Mouse (Mus musculus) adrenal gland, postnatal 25 days (tissue): ENCODE data around the gene Rcor2. TPM values are rescaled to one million over a fixed set of nuclear protein-coding genes. Genes with fewer than 3 reads are reported as not detected.

Experiments used
- DNase-seq: peaks from one replicate; pipeline ENCODE4 v3.0.0; 2021; ENCODE audit warnings: mixed read lengths
- long read RNA-seq: library from polyadenylated mRNA; stranded (forward); transcript quantifications from one replicate; pipeline ENCODE4 v2.0.0, GENCODE M21; 2021
- total RNA-seq: library from RNA; stranded (reverse); gene quantifications from 2 replicates; pipeline ENCODE4 v1.2.3, GENCODE M21; 2021

Gene Rcor2
- 5.6 and 6.0 TPM in 2 replicates for total RNA-seq
- long read RNA-seq, partial matches to known transcripts = 2 of 7 reads
- long read RNA-seq, other reads (novel, unspliced or antisense) = 2 of 7 reads

DNA sequence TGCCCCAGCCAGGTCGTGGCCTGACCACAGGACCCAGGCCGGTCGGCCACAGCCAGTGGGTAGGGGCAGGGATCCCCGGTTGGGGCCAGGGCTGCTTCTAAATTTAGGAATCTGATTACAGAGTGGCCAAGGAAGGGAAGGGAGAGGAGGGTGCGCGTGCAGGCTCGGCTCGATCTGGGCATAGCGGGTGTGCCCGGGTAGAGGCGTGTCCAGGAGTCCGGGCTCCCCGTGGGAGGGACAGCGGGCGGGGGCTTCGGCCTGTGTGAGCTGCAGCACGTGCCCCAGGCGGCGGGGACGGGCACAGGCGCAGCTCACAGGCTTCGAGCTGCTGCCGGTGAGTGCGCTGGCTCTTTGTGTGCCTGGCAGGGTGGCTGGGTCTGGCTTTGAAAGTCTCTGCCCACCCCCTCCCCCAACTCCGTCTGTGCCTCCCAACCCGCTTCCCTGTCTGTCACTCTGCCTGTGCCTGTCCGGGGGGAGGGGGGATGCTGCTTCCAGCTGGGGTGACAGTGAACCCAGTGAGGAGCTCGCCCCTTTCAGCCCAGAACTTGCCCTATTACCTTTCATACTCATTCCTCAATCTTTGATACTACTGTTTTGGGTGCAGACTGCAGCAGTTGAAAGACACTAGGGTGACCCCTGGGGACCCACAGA lies at the start of gene Rcor2:
Gene Rcor2, plus strand, starts transcription at position 235 of the 651 bp plus-strand sequence.
- peak; percentile 79 for DNase-seq

- no peak for DNase-seq
These were observed 49.2 kb upstream of the Rcor2 start for GRCm38 (mm10) chr19:7217926-7218267.

- no peak for DNase-seq
These were observed 48.4 kb upstream of the Rcor2 start for GRCm38 (mm10) chr19:7218753-7219152.

GRCm38 (mm10) chr19:7222196-7222595 lies 44.9 kb upstream of the Rcor2 start:
- DNase-seq = no peak

DNA sequence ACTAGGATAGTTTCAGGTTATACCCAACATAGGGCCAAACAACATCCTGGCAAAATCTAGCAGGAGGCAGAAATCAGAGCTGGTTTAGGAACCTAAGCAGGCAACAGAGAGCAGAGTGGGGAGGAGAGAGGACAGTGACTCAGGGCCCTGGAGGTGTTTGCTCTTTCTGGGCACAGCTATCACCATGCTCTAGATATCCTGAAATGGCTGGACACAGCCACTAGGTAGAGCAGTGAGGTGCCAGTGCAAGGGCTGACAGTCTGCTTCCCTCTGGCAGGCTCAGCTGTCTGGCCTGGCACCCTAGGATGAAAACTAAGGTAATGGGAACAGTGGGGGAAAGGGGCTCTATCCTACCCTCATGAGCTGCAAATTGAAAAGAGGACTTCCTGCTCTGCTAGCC lies 43.6 kb upstream of the Rcor2 start:
- DNase-seq = no peak

GRCm38 (mm10) chr19:7224253-7224652 lies 42.9 kb upstream of the Rcor2 start:
- no peak for DNase-seq

DNA sequence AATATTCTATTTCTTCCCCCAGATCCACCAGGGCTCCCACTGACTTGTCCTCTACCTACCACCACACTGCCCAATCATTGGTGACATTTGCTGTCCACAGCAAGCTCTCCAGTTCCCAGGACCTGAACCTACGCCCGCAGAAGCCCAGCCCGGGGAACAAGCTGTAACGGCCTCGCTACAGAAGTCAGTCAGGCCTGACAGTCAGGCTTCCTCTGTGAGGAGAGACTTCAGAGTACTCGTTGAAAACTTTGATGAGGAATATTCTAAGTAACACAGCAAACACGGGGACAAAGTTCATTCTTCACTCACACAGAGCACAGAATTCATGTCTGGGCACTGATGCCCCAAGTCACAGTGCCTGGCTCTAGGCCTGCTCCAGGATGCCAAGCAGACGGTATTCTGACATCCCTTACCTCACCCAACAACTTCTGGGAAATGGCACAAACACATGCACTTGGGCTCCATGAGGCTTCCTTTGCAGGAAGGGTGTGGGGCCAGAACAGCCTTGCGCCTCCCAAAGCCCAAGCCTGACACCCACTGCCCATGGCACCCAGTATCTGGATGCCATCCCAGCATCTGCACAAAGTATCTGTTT lies 41.9 kb upstream of the Rcor2 start:
- no peak for DNase-seq

GRCm38 (mm10) chr19:7226511-7226914 lies 40.6 kb upstream of the Rcor2 start:
- no peak for DNase-seq

GRCm38 (mm10) chr19:7234537-7235221 lies 32.4 kb upstream of the Rcor2 start:
- DNase-seq = peak; percentile 75

DNA sequence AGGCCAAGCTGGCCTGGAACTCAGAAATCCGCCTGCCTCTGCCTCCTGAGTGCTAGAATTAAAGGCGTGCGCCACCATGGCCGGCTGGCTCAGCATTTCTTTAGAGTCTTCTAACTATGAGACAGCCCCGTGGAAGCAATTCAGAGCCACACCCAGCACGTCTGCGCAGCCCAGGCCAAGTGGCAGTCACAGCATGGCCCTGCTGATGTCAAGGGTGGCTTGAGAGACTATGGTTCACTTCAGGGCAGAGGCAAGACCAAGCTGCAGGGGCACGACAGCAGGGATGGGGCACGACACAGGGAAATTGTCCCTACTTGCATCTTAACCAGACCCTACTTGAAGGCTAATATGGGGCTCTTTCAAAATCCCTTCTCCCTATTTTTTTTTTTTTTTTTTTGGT lies 31.7 kb upstream of the Rcor2 start:
- no peak for DNase-seq

DNA sequence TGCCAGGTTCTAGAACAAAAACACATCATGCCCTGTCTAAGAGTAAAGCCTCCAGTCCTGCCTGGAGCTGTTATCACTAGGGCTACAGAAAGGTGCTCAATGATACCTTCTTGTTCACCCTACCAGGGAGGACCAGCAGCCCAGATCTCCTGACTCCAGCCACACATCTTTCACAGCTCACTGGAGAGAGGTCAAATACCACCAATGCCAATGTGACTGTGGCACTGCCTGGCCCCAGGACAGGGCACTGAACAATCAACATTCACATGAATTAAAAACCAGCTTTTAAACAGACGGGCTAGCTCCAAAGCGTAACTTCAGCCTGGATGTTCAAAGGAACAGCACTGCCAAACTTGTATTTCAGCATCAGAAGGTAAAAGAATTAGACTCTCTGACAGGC lies 31.1 kb upstream of the Rcor2 start:
- no peak for DNase-seq

- no peak for DNase-seq
These were observed 30.4 kb upstream of the Rcor2 start for GRCm38 (mm10) chr19:7236742-7237141.

- no peak for DNase-seq
These were observed 27.6 kb upstream of the Rcor2 start for GRCm38 (mm10) chr19:7239574-7239973.

GRCm38 (mm10) chr19:7240291-7240690 lies 26.8 kb upstream of the Rcor2 start:
- DNase-seq = no peak

- peak; percentile 93 for DNase-seq
These were observed 26.1 kb upstream of the Rcor2 start, which contains the start of gene Naa40 for GRCm38 (mm10) chr19:7240782-7241690. Gene Naa40, minus strand, starts transcription at chr19:7241183.

DNA sequence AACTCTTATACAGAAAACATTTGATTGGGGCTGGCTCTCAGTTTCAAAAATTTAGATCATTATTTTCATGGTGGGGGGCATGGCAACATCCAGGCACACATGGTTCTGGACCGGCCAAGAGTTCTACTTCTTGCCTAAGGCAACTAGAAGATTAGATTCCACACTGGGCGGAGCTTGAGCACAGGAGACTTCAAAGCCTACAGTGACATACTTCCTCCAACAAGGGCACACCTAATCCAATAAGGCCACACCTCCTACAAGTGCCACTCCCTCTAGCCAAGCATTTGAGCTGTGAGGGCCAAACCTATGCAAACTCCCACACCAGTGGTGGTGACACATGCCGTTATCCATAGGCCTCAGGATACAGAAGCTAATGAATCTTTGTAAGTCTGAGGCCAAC lies 21.1 kb upstream of the Rcor2 start:
- no peak for DNase-seq

DNA sequence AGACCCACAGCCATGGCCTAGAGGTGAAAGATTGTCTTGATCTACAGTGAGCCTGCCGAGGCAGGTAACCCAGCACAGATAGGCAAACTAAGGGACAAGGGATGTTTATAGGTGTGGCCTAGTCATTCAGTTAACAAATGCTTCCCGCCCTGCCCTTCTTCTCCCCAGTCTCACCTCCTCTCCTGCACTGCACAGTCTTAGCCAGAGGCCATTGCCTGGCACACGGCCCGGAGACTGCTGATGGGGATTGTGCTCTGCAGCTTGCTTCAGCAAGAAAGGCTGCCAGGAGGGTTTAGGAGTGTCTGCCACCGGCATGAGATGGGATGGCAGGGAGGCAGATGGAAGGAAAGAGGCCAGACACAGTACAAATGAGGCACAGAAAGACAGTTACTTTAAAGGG lies 9.2 kb upstream of the Rcor2 start:
- DNase-seq = no peak

- DNase-seq = no peak
These were observed 5.6 kb upstream of the Rcor2 start for GRCm38 (mm10) chr19:7261476-7261875.

DNA sequence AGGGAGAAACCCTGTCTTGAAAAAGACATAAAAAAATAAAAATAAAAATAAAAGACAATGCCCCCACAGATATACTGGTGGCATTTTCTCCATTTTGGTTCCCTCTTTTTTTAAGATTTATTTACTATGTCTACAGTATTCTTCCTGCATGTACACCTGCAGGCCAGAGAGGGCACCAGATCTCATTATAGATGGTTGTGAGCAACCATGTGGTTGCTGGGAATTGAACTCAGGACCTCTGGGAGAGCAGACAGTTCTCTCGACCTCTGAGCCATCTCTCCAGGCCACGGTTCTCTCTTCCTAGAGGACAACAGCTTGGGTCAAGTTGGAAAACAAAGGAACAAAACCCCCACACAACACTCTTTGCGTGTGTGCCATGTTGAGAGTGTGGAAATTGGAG lies 5.2 kb upstream of the Rcor2 start:
- no peak for DNase-seq

- no peak for DNase-seq
These were observed 4.5 kb upstream of the Rcor2 start for GRCm38 (mm10) chr19:7262592-7262991.

DNA sequence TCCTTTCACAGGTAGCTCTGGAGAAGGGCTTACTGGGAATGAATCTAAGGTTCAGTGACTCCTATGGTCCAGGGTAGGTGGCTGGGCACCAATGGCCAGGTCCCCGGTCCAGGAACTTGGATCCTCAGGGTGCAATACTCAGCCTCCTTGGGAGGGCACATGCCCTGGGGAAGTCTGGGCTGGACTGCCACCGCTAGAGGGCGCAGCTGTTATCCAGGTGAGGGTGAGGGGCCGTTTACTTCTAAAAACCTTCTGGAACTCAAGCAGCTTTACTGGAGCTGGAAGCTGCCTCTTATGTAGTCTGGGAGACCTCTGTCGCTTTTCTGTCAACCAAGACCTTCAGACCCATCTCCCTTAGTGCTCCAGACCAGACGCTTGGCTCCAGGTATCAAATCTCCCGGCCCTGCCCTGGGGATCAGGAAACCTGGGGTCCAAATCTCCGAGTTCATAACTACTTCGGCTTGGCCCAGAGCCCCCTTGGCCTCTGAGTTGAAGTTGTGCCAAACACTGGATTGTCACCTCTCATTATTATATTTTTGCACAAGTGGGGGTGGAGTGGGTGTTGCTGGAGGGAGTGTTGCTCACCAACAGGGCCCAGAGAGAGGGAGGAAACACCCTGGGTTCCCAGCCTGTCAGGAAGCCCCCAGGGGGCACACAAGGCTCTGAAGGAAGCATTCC lies 2.9 kb upstream of the Rcor2 start:
- peak; percentile 88 for DNase-seq

DNA sequence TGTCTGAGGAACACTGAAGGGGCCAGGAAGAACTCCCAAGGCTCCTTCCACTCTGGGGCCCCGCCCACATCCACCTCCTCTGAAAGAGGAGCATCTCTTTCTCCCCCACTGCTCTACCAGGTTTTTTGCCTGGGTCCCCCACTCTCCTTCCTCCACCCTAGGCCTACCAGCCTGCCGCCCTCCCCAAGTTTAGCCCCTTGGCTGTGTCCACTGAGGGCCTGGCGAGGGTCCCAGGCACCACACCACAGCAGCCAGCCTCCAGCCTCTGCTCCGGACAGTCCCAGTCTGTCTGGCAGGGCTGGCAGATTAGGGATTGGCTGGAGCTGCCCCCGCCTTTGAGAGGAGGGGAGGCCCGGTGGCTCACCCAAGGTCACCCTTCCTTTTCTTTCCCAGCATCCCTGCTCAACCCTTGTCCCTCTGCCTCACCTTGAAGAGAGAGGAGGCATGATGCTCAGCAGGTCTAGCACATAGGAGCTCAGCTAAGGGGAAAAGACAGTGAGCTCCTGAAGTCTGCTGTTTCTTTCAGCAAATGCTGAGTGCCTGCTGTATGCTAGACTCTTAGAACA lies 2.3 kb upstream of the Rcor2 start:
- no peak for DNase-seq
